In genomic region chr11:43158814-43159213, GRCm38 (mm10) we compare ENCODE assay signal across 26 mouse cellular contexts. TPM values are rescaled to one million over a fixed set of nuclear protein-coding genes. Genes with fewer than 3 reads are reported as not detected.
"Had no signal": no experiment of that assay in that cellular context is flagged by ENCODE, and none has a peak within 500 bp of the region (broad histone marks: within the 10 kb centered on the region; RNA-seq: fewer than 3 reads in every experiment).

No protein-coding gene starts in this region.

- H3K4me1 ChIP-seq: heart, embryonic 10.5 days; heart, embryonic 12.5 days; hindbrain, embryonic 10.5 days; hindbrain, embryonic 12.5 days; intestine, embryonic 15.5 days; liver, embryonic 13.5 days; liver, embryonic 15.5 days had no signal

- H3K27ac ChIP-seq: gastrocnemius, adult 2 months; heart, embryonic 10.5 days; hindbrain, embryonic 10.5 days; hindbrain, embryonic 12.5 days; hindbrain, embryonic 14.5 days; intestine, embryonic 15.5 days; layer of hippocampus, adult 2 months; left cerebral cortex, adult 2 months; limb, embryonic 10.5 days; limb, embryonic 12.5 days; liver, embryonic 13.5 days; liver, embryonic 15.5 days had no signal

- H3K4me3 ChIP-seq: gastrocnemius, adult 2 months; heart, embryonic 10.5 days; heart, embryonic 12.5 days; hindbrain, embryonic 10.5 days; hindbrain, embryonic 12.5 days; intestine, embryonic 15.5 days; layer of hippocampus, adult 2 months; left cerebral cortex, adult 2 months; limb, embryonic 10.5 days; limb, embryonic 12.5 days; liver, embryonic 13.5 days; liver, embryonic 15.5 days had no signal

- H3K9me3 ChIP-seq: heart, embryonic 10.5 days; heart, embryonic 12.5 days; hindbrain, embryonic 10.5 days; hindbrain, embryonic 12.5 days; intestine, embryonic 15.5 days; limb, embryonic 10.5 days; limb, embryonic 12.5 days; liver, embryonic 13.5 days; liver, embryonic 15.5 days had no signal

- H3K27me3 ChIP-seq: heart, embryonic 12.5 days; hindbrain, embryonic 12.5 days; intestine, embryonic 15.5 days; limb, embryonic 12.5 days; liver, embryonic 13.5 days; liver, embryonic 15.5 days had no signal

- ATAC-seq: hindbrain, embryonic 16.5 days; inflammation-experienced regulatory T-cells, adult 6 months; intestine, embryonic 15.5 days; liver, postnatal 0 days had no signal

- H3K4me2 ChIP-seq: heart, embryonic 12.5 days; hindbrain, embryonic 12.5 days; hindbrain, embryonic 14.5 days; intestine, embryonic 15.5 days; limb, embryonic 12.5 days; liver, embryonic 11.5 days; liver, embryonic 13.5 days; liver, embryonic 15.5 days had no signal

- DNase-seq: gastrocnemius, adult 2 months; gastrocnemius, postnatal 10 days; gastrocnemius, postnatal 25 days; heart, adult 18-20 months; heart, postnatal 10 days; heart, postnatal 4 days; kidney, adult 2 months; kidney, adult 9 months; liver; liver, embryonic 13.5 days; liver, postnatal 0 days had no signal

- H3K36me3 ChIP-seq: heart, embryonic 10.5 days; heart, embryonic 12.5 days; hindbrain, embryonic 10.5 days; hindbrain, embryonic 12.5 days; intestine, embryonic 15.5 days; limb, embryonic 10.5 days; limb, embryonic 12.5 days; liver, embryonic 13.5 days; liver, embryonic 15.5 days had no signal

- H3K9ac ChIP-seq: heart, embryonic 12.5 days; hindbrain, embryonic 12.5 days; hindbrain, embryonic 14.5 days; intestine, embryonic 15.5 days; limb, embryonic 12.5 days; liver, embryonic 13.5 days; liver, embryonic 15.5 days; liver, postnatal 0 days had no signal

RNA-seq across cellular contexts. Expression of gene Atp10b, which starts 9.1 kb away (rescaled TPM):
- polyA plus RNA-seq: heart, embryonic 14.5 days; liver, embryonic 11.5 days; liver, embryonic 13.5 days; liver, postnatal 0 days had no signal
